Mouse (Mus musculus): ENCODE measurements around the gene Pikfyve.

Pikfyve gene

DNA sequence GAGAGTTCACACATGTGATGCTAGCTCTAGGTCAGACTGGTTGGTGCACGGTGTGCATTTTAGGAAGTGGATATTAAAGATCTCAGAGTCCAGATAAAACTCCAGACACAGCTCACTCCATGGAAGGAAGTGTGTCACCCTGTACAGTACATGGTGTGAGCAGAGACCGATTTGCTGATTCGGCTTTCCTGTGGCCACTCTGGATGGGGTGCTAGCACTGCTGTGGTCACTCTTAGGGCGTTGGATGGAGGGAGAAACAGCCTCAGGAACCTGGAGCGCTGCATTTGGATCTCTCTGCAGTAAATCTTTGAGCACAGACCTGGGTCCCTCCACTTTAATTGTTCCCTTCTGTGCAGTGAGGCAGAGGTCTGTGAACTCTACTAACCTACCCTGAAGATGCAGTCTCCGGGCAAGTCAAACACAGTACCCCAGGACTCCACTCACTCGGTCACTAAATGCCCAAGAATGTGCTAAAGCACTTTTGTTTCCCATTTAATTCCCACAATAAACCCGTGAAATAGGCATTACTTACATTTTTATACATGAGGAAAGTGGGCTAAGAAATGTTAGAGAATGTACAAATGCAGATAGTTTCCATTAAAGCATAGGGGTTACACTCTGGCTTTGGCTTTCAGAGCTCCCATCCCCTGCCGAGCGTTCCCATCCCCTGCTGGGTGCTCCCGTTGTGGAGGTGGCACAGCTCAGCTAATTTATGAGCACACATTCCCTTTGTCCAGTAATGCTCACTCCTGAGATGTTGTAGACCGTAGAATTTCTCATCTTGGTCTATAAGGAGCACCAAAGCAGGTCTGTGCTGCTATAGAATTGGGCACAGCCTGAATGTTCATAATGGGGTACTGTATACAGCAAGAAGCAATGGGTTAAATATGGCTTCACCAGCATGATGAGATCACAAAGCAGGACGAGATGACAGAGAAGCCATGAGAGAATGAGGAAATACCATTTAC, 127.9 kb downstream of the Pikfyve start:
- no peak for DNase-seq (ENCODE audit: low spot score)

DNA sequence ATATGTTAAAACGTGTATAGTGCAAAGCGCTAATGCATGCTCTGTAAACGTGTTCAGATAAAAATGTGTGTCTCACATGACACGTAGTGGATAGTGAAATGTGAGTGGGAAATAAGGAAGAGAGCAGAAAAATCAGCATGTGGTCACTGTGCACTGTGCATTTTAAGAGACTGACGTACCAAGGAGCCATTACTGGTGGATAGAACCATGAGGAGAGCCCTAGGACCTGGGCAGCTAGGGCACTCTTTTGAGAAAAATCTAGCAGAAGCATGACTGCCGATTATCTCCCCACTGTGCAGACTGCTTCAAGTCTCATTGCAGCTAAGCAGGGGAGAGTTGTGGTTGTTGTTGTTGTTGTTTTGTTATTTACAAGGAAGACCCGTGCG, 128.5 kb downstream of the Pikfyve start:
- no peak for DNase-seq (ENCODE audit: low spot score)

All from ovary, adult 18-20 months (tissue).